Mouse (Mus musculus) limb, embryonic 13.5 days (tissue): ENCODE measurements at regions not wholly inside any gene's neighbourhood (a gene's known extent, or its start where the extent isn't known, plus 50 kb on each side); places are given as distances from the start of the nearest gene placed in this dataset.

Source experiments
- ATAC-seq: fragments of 200-750 bp; cut with Nextera tagmentation; 2 replicates; pipeline ENCODE4 v1.8.0; 2017; ENCODE audit warnings: low read depth, moderate number of reproducible peaks, moderate TSS enrichment; ENCODE audit not compliant: low FRiP score
- H3K27ac ChIP-seq: fragments of 300-500 bp; sonication (generic); 2 replicates; pipeline ENCODE4 v1.5.1; 2015; ENCODE audit warnings: inconsistent platforms, mild to moderate bottlenecking, moderate library complexity
- H3K27me3 ChIP-seq: fragments of 300-500 bp; sonication (generic); 2 replicates; pipeline ENCODE4 v1.6.1; 2015; ENCODE audit warnings: mild to moderate bottlenecking, inconsistent platforms
- H3K36me3 ChIP-seq: fragments of 300-500 bp; sonication (generic); 2 replicates; pipeline ENCODE4 v1.6.1; 2015; ENCODE audit warnings: inconsistent platforms, mild to moderate bottlenecking, moderate library complexity
- H3K4me1 ChIP-seq: fragments of 300-500 bp; sonication (generic); 2 replicates; pipeline ENCODE4 v1.6.1; 2015; ENCODE audit warnings: inconsistent platforms
- H3K4me2 ChIP-seq: fragments of 300-500 bp; sonication (generic); replicated peaks from 2 replicates; pipeline ENCODE4 v1.6.1; 2015; ENCODE audit warnings: inconsistent platforms, mild to moderate bottlenecking, moderate library complexity
- H3K4me3 ChIP-seq: fragments of 300-500 bp; sonication (generic); 2 replicates; pipeline ENCODE4 v1.5.1; 2015; ENCODE audit warnings: moderate library complexity, mild to moderate bottlenecking, inconsistent platforms
- H3K9ac ChIP-seq: fragments of 300-500 bp; sonication (generic); 2 replicates; pipeline ENCODE4 v1.6.1; 2015; ENCODE audit warnings: mild to moderate bottlenecking, inconsistent platforms
- H3K9me3 ChIP-seq: fragments of 300-500 bp; sonication (generic); 2 replicates; pipeline ENCODE4 v1.6.1; 2016; ENCODE audit warnings: inconsistent platforms
- WGBS: fragments of 180-500 bp; shearing (Covaris S2); methylation state at CpG from one replicate; pipeline ENCODE4 v1.1.7; 2015; 5-methylcytosine and 5-hydroxymethylcytosine counted together

DNA sequence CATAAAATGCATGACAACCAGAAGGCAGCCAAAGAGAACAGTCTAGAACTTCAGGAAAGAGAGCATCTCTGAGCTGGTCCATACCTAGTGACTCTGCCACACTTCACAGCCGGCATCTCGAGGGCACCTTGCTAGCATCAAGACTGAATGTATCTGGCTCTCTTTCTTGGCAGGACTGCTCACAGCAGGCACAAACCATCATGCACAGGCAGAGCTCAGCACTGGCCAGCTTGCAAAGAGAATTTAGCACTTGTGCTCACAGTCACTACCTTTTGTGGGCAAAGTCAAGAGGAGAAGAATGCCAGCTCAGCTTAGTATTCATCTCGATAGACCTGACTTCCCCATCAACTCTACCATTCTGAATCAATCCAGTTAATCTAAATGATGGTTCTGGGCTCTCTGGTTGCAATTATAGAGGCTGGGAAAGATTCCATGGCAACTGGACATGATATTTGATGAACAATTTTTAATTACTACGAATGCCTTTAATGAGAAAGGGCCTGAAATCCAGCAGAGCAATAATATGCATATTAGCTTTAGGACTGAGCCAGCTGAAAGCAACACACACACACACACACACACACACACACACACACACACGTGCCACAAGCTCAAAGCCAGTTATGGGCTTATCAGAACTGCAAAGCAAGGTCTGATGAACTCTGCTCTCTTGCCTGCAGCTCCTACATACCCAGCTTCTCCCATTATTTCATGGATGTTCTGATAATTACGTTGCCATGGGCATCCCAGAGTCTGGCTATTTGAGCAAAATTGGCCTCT lies 686.0 kb downstream of the Pdcd6ip start:
- ATAC-seq: no peak
- 82% methylated on average over 6 of the region's 6 CpGs for WGBS

DNA sequence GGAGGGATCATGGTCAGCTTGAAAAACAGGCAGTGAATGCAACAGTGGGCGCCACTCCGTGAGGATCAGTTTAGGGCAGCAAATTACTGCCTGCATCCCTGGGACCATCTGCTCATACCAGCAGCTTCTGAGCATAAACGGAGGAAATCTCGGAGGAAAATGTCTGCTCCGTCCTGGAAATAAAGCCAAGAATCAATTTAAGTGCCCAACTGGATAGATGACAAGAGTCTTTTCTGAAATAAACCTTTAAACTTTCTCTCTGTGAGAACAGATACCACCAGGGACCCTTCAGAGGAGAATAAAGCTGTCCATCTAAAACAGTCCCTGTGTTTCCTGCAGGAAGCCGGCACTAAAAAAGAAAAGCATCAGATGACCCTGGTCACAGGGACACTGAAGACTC lies 688.5 kb downstream of the Pdcd6ip start:
- no peak for ATAC-seq
- H3K4me1 ChIP-seq: no peaks in the 10 kb centered on the region
- 54% methylated on average over 6 of the region's 6 CpGs for WGBS

More for the DNA sequence above, 686.0 kb downstream of the Pdcd6ip start:
- Histone ChIP-seq H3K4me2 (no peak overlapping the region), H3K27ac (no peak overlapping the region), H3K27me3 (no peaks in the 10 kb centered on the region), H3K9me3 (no peaks in the 10 kb centered on the region), H3K9ac (no peak overlapping the region), H3K4me3 (no peak overlapping the region), H3K36me3 (no peaks in the 10 kb centered on the region), H3K4me1 (no peaks in the 10 kb centered on the region)

DNA sequence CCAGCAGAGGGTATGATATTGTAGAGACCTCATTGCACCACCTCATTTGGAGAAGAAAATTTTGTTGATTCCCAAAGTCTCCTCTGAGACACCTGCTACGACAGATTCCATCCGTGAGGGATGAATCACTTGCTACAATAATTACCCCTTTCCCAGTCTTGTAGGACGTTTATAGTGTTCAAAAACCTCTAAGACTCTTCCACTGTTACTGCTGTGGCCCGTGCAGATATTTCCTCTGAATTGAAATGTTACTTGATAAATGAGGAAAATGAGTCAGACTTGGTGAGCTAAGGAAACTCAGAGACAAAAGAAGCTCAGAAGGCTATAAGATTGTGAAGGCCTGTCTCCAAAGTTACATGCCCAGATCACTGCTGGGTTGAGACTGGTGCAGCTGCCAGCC lies 700.0 kb downstream of the Pdcd6ip start:
- Histone ChIP-seq H3K4me3 (no peak overlapping the region), H3K27ac (no peak overlapping the region), H3K9me3 (no peaks in the 10 kb centered on the region), H3K9ac (no peak overlapping the region), H3K4me2 (no peak overlapping the region), H3K36me3 (no peaks in the 10 kb centered on the region), H3K4me1 (no peaks in the 10 kb centered on the region), H3K27me3 (no peaks in the 10 kb centered on the region)
- 75% methylated on average over 4 of the region's 4 CpGs for WGBS
- ATAC-seq: no peak

More for the DNA sequence above, 688.5 kb downstream of the Pdcd6ip start:
- H3K4me3 ChIP-seq: no peak overlapping the region
- H3K9ac ChIP-seq: no peak overlapping the region
- H3K27ac ChIP-seq: no peak overlapping the region
- H3K9me3 ChIP-seq: no peaks in the 10 kb centered on the region
- no peak overlapping the region for H3K4me2 ChIP-seq
- H3K27me3 ChIP-seq: no peaks in the 10 kb centered on the region
- no peaks in the 10 kb centered on the region for H3K36me3 ChIP-seq

DNA sequence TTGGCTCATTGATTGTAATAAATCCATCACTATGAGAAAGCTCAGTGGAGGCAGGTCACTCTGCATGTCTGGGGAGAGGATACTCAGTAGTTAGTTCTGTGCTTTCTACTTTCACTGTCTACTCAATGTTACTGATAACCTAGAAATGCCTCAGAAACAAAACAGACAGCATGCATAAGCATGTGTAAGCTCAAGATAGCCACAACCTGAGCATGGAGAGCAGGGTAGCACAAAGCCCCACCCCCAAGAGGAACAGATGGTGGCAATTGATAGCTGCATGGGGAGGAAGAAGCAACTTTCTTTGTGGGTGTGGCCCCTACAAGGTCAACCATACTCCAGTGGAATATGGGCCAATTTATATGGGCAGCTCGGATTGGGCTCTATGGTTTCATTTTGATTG lies 711.9 kb downstream of the Pdcd6ip start:
- no peaks in the 10 kb centered on the region for H3K27me3 ChIP-seq
- H3K9ac ChIP-seq: no peak overlapping the region
- no peak; the same call in 1 of the 2 replicates for ATAC-seq
- no peak overlapping the region for H3K27ac ChIP-seq
- H3K36me3 ChIP-seq: no peaks in the 10 kb centered on the region
- H3K4me3 ChIP-seq: no peak overlapping the region
- no peaks in the 10 kb centered on the region for H3K4me1 ChIP-seq
- H3K4me2 ChIP-seq: no peak overlapping the region
- H3K9me3 ChIP-seq: no peaks in the 10 kb centered on the region
- 94% methylated on average over 1 of the region's 1 CpGs for WGBS

DNA sequence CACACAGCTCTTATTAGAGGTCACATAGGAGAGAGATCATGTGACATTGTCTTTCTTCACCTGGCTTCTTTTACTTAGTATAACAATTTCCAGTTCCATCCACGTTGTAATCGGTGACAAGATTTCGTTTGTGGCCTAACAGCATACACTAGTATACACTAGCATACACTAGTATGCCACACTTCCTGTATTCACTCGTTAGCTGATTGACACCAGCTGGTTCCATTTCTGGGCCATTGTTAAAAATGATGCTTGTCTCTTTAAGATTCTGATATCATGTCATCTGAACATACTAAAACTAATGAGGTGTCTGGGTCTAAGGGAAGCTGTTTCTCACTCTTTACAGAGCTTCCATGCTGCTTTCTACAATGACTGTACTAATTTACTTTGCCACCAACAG lies 713.3 kb downstream of the Pdcd6ip start:
- no peak for ATAC-seq
- 69% methylated on average over 4 of the region's 4 CpGs for WGBS

DNA sequence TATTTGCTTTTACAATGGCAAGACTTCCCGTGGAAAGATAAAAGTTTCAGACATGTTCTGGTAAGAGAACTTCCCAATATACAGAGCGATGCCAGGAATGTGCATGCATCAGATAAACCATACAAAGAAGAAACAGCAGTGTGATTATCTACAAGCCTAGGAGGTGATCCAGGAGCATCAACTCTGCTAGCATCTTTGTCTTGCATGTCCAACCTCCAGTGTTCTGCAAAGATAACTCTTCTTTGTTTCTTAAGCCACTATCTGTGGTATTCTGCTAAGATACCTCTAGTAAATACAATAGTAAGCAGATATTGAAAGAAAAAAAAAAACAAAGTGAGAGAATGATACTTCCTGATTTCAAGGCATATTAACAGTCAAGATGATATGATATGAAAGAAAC lies 714.4 kb downstream of the Pdcd6ip start:
- Histone ChIP-seq H3K9ac (no peak overlapping the region), H3K36me3 (no peaks in the 10 kb centered on the region)
- WGBS: 87% methylated on average over 2 of the region's 2 CpGs

More for the DNA sequence above, 713.3 kb downstream of the Pdcd6ip start:
- Histone ChIP-seq H3K27me3 (no peaks in the 10 kb centered on the region), H3K9ac (no peak overlapping the region), H3K4me1 (no peaks in the 10 kb centered on the region), H3K4me2 (no peak overlapping the region), H3K9me3 (no peaks in the 10 kb centered on the region), H3K27ac (no peak overlapping the region), H3K36me3 (no peaks in the 10 kb centered on the region), H3K4me3 (no peak overlapping the region)

DNA sequence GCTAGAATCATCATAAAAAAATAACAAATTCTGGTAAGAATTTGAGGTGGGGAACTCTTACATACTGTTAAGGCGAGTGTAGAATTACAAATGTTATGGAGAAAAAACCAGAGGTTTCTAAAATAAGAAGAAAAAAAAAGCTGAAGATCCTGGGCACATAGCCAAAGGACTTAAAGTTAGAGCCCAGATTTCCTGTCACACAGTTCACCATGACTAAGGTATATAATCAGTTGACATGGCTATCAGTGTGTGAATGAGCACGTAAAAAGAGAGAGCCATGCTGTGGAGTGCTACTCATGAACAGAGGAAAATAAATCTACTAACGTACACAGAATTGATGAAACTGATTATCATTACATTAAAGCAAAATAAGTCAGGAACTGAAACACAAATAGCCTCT lies 715.1 kb downstream of the Pdcd6ip start:
- Histone ChIP-seq H3K36me3 (no peaks in the 10 kb centered on the region), H3K4me1 (no peaks in the 10 kb centered on the region), H3K4me2 (no peak overlapping the region), H3K9ac (no peak overlapping the region), H3K27me3 (no peaks in the 10 kb centered on the region), H3K4me3 (no peak overlapping the region), H3K27ac (no peak overlapping the region), H3K9me3 (no peaks in the 10 kb centered on the region)
- WGBS: 31% methylated on average over 3 of the region's 3 CpGs
- ATAC-seq: peak; percentile 54; the same call in 1 of the 2 replicates

More for the DNA sequence above, 714.4 kb downstream of the Pdcd6ip start:
- no peak overlapping the region for H3K27ac ChIP-seq
- no peak overlapping the region for H3K4me2 ChIP-seq
- no peaks in the 10 kb centered on the region for H3K27me3 ChIP-seq
- ATAC-seq: no peak
- no peaks in the 10 kb centered on the region for H3K9me3 ChIP-seq
- no peak overlapping the region for H3K4me3 ChIP-seq
- H3K4me1 ChIP-seq: no peaks in the 10 kb centered on the region

DNA sequence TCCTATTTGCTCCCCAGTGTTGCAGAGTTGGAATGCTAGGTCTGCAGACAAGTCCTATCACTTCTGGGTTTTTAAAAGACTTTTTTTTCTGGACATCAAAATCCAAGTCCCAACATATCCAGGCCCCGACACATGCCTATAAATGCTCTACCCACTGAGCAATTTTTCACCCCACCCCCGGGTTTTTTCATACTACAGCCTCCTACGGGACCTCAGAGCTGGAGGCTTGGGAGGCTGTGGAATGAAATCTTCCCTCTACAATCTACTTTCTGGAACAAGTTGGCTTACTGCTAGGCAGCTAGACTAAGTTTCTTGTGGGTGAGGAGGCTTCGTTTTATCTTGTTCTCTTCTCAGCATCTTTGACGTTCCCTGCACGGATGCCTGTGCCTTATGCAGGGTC lies 724.7 kb downstream of the Pdcd6ip start:
- Histone ChIP-seq H3K4me2 (no peak overlapping the region), H3K9ac (no peak overlapping the region), H3K36me3 (no peaks in the 10 kb centered on the region), H3K27ac (no peak overlapping the region), H3K9me3 (no peaks in the 10 kb centered on the region), H3K4me3 (no peak overlapping the region), H3K4me1 (no peaks in the 10 kb centered on the region), H3K27me3 (no peaks in the 10 kb centered on the region)
- WGBS: 93% methylated on average over 6 of the region's 6 CpGs
- no peak for ATAC-seq

DNA sequence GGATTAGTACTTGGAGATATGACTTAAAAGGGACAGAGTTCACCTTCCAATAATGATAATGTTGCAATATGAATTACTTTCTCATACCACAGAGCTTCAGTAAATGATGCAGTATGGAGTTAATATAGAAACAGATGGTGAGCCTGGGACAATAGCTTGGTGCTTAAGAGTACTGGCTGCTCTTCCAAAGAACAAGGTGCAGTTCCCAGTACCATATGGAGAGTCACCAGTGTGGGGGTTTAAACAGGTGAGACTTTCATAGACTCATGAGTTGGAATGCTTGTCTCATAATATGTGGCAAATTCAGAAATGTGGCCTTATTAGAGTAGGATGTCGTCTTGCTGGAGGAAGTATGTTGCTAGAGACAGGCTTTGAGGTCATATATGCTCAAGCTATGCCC lies 715.8 kb upstream of the Arpp21 start:
- Histone ChIP-seq H3K27me3 (no peaks in the 10 kb centered on the region), H3K9me3 (no peaks in the 10 kb centered on the region), H3K36me3 (no peaks in the 10 kb centered on the region), H3K4me3 (no peak overlapping the region), H3K4me1 (no peaks in the 10 kb centered on the region), H3K4me2 (no peak overlapping the region), H3K9ac (no peak overlapping the region), H3K27ac (no peak overlapping the region)
- WGBS: 88% methylated on average over 1 of the region's 1 CpGs
- ATAC-seq: no peak

DNA sequence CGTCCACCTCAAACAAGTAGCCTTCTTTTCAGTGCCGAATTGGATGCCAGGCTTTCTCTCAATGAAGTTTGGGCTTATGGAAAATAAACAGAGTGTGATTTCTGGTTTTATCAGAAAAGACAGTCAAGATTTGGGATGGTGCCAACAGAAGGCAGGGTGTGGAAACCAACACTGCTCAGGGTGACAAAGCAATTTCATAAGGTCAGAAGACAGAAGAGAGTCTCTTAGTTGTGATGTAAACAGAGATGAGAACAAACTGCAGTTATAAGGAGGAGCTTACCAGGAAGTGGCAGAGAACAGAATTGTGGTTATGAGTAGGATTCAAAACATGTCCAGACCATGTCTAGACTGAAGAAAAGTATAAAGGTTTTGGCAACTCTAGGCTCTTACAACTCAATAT lies 714.3 kb upstream of the Arpp21 start:
- 75% methylated on average over 2 of the region's 2 CpGs for WGBS
- H3K9me3 ChIP-seq: no peaks in the 10 kb centered on the region
- no peak overlapping the region for H3K4me2 ChIP-seq
- H3K4me1 ChIP-seq: no peaks in the 10 kb centered on the region
- no peak for ATAC-seq
- no peaks in the 10 kb centered on the region for H3K36me3 ChIP-seq
- no peak overlapping the region for H3K9ac ChIP-seq
- H3K27me3 ChIP-seq: no peaks in the 10 kb centered on the region
- no peak overlapping the region for H3K27ac ChIP-seq
- H3K4me3 ChIP-seq: no peak overlapping the region

DNA sequence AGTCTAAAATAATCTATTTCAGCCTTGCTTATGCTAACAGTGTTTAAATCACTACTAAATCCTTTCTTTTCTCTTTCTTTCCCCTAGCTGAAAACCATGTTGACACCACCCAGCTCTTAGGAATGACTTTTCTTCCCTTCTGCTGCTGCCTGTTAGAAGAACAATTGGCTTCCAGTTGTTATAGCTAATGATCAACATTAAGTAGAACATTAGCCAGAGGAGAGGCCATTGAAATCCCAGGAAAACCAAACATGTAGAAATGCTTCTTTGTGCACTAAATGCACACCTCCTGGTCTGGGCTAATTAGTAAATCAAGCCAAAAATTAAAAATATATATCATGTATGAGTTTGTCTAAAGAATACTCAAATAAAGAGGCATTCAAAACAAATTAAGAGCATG lies 703.0 kb upstream of the Arpp21 start:
- no peak overlapping the region for H3K9ac ChIP-seq
- H3K4me1 ChIP-seq: no peaks in the 10 kb centered on the region
- H3K36me3 ChIP-seq: no peaks in the 10 kb centered on the region
- H3K4me3 ChIP-seq: no peak overlapping the region
- ATAC-seq: no peak
- no peak overlapping the region for H3K27ac ChIP-seq
- no peaks in the 10 kb centered on the region for H3K27me3 ChIP-seq
- H3K9me3 ChIP-seq: no peaks in the 10 kb centered on the region
- no peak overlapping the region for H3K4me2 ChIP-seq

DNA sequence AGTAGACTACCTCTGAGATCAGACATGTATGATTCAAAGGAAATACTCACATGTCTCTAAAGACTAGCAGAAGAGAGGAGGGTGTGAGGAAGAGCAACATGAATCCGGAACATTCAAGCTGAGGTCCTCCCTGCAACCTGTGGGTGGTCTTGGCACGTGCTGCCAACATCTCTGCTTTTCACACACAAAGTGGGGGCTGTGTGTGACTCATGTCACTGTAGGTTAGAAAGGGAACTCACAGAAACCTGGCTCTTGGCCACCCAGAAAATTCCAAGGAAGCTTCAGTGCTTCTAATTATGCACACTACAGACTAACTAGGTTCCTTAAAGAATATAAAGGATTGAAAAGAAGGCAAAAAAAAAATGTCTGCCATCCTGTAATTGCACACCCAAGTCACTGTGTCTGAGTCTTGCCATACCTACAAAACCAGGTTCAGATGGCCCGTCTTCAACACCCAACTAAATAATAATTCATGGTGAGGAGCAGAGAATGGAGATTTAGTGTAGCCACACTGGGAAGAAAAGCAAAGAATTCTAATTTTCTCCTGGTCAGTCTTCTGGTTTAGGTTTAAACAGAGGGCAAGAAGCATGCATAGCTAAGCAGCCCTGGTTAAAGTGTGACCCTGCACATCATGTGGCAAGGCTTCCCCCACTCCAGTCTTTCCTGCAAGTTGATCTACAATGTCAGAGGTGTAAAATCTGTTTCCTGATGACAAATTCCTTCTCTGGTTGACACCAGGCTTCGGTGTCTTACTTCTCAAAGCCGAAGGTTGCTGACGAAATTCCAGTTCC lies 673.8 kb upstream of the Arpp21 start:
- H3K4me2 ChIP-seq: no peak overlapping the region
- ATAC-seq: no peak
- H3K27ac ChIP-seq: no peak overlapping the region
- H3K36me3 ChIP-seq: no peaks in the 10 kb centered on the region
- H3K4me3 ChIP-seq: no peak overlapping the region
- no peaks in the 10 kb centered on the region for H3K9me3 ChIP-seq
- H3K27me3 ChIP-seq: no peaks in the 10 kb centered on the region
- no peak overlapping the region for H3K9ac ChIP-seq
- no peaks in the 10 kb centered on the region for H3K4me1 ChIP-seq
- 73% methylated on average over 6 of the region's 6 CpGs for WGBS
